Mouse (Mus musculus) MEL (cell line): Measurements from ENCODE around the gene Rin2.

Experiments
- CHD1 ChIP-seq: IDR thresholded peaks from 2 replicates; pipeline ENCODE4 v1.6.1; 2012; ENCODE audit warnings: low read depth, mild to moderate bottlenecking, inconsistent platforms, low read length, improper control_type of control experiment
- CTCF ChIP-seq, 3 experiments: IDR thresholded peaks in 2 of 3; conservative IDR thresholded peaks in 1 of 3; 2 replicates each; pipeline ENCODE4 v1.5.1; 2011 to 2012; ENCODE audit warnings: low read length in 3 of 3, low read depth in 2 of 3, mild to moderate bottlenecking in 2 of 3, improper control_type of control experiment in 1 of 3, inconsistent platforms in 1 of 3, mixed read lengths in 1 of 3, moderate library complexity in 1 of 3; ENCODE audit not compliant: control insufficient read depth in 1 of 3, insufficient read depth in 1 of 3, poor library complexity in 1 of 3, severe bottlenecking in 1 of 3
- POLR2A ChIP-seq, 2 experiments: IDR thresholded peaks; 2 replicates each; pipeline ENCODE4 v1.6.1; 2011 to 2012; ENCODE audit warnings: low read length in 2 of 2, mild to moderate bottlenecking in 2 of 2, control low read depth in 1 of 2, improper control_type of control experiment in 1 of 2, low read depth in 1 of 2, moderate library complexity in 1 of 2; ENCODE audit not compliant: control insufficient read depth in 1 of 2, insufficient read depth in 1 of 2, poor library complexity in 1 of 2
- SMC3 ChIP-seq: IDR thresholded peaks from 2 replicates; pipeline ENCODE4 v1.6.1; 2011; ENCODE audit warnings: low read depth, low read length, improper control_type of control experiment

DNA sequence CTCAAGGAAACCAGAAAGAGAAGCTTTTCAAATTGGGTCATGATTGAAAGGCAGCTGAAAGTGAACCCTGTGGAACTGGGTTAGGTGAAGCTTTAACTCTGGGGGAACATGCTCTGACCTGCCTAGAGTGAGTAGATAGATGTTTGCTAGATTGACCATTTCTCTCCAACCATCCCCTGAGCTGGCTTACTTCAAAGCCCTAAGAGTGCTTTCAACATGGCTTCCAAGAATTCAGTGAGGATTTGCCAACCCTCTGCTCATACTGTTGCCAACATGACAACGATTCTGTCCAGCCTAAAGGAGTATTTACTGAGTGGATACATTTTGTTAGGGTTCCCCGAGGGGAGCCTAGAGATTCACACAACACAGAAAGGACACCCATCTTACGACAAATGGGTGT is 155.4 kb downstream of the Rin2 start:
- TF ChIP-seq CTCF (IDR thresholded peaks at IDR 0.05 in 2 of 3, conservative IDR thresholded peaks at IDR 0.05 in 1 of 3; ENCODE audit: control insufficient read depth in 1 of 3, insufficient read depth in 1 of 3, low read depth in 2 of 3, low read length in 3 of 3, poor library complexity in 1 of 3, severe bottlenecking in 1 of 3) (no peak), POLR2A (IDR thresholded peaks at IDR 0.05; ENCODE audit: control insufficient read depth in 1 of 2, insufficient read depth in 1 of 2, low read depth in 1 of 2, low read length in 2 of 2, poor library complexity in 1 of 2) (no peak), SMC3 (no peak), CHD1 (no peak)
